Mouse (Mus musculus): ENCODE measurements around the gene Bcl3.
"Not testable (repeated sequence)": the region's sequence is repeated elsewhere in the genome, so short reads cannot be mapped to it uniquely, and the experiment has no call there.

The Bcl3 gene

GRCm38 (mm10) chr7:19806356-19806969 is 16.1 kb downstream of the Bcl3 start:
- DNase-seq (ENCODE audit: low read depth, low spot score), result no peak

GRCm38 (mm10) chr7:19802995-19803394 is 19.6 kb downstream of the Bcl3 start:
- no peak for DNase-seq (ENCODE audit: low read depth, low spot score)

GRCm38 (mm10) chr7:19800764-19801163 is 21.8 kb downstream of the Bcl3 start:
- no peak for DNase-seq (ENCODE audit: low read depth, low spot score)

GRCm38 (mm10) chr7:19796697-19797588 is 25.6 kb downstream of the Bcl3 start, which contains the start of gene Cblc:
TSS of gene Cblc (minus strand) at chr7:19796809.
- peak; percentile 78 for DNase-seq (ENCODE audit: low read depth, low spot score)

GRCm38 (mm10) chr7:19796254-19796653 is 26.3 kb downstream of the Bcl3 start:
- no peak for DNase-seq (ENCODE audit: low read depth, low spot score)

GRCm38 (mm10) chr7:19795236-19795635 is 27.3 kb downstream of the Bcl3 start:
- no peak for DNase-seq (ENCODE audit: low read depth, low spot score)

- no peak for DNase-seq (ENCODE audit: low read depth, low spot score)
Observed at GRCm38 (mm10) chr7:19792701-19793630, 29.6 kb downstream of the Bcl3 start.

- DNase-seq (ENCODE audit: low read depth, low spot score), result not testable (repeated sequence)
Observed at GRCm38 (mm10) chr7:19791504-19791903, 31.1 kb downstream of the Bcl3 start.

GRCm38 (mm10) chr7:19789904-19790347 is 32.6 kb downstream of the Bcl3 start:
- peak; percentile 78 for DNase-seq (ENCODE audit: low read depth, low spot score)

- no peak for DNase-seq (ENCODE audit: low read depth, low spot score)
Observed at GRCm38 (mm10) chr7:19785874-19786458, 36.6 kb downstream of the Bcl3 start.

- no peak for DNase-seq (ENCODE audit: low read depth, low spot score)
Observed at GRCm38 (mm10) chr7:19784764-19785535, 37.6 kb downstream of the Bcl3 start.

GRCm38 (mm10) chr7:19783630-19784029 is 38.9 kb downstream of the Bcl3 start:
- no peak for DNase-seq (ENCODE audit: low read depth, low spot score)

- peak; percentile 74 for DNase-seq (ENCODE audit: low read depth, low spot score)
Observed at GRCm38 (mm10) chr7:19782645-19783044, 39.9 kb downstream of the Bcl3 start.

- no peak for DNase-seq (ENCODE audit: low read depth, low spot score)
Observed at GRCm38 (mm10) chr7:19781741-19782140, 40.8 kb downstream of the Bcl3 start.

- no peak for DNase-seq (ENCODE audit: low read depth, low spot score)
Observed at GRCm38 (mm10) chr7:19779903-19780302, 42.7 kb downstream of the Bcl3 start.

- DNase-seq (ENCODE audit: low read depth, low spot score), result no peak
Observed at GRCm38 (mm10) chr7:19778645-19779044, 43.9 kb downstream of the Bcl3 start.

GRCm38 (mm10) chr7:19777049-19777723 is 45.4 kb downstream of the Bcl3 start:
- no peak for DNase-seq (ENCODE audit: low read depth, low spot score)

GRCm38 (mm10) chr7:19771682-19772081 is 50.9 kb downstream of the Bcl3 start:
- no peak for DNase-seq (ENCODE audit: low read depth, low spot score)

- DNase-seq (ENCODE audit: low read depth, low spot score), result no peak
Observed at GRCm38 (mm10) chr7:19770984-19771391, 51.6 kb downstream of the Bcl3 start, which contains the start of gene Bcam. TSS of gene Bcam (minus strand) at chr7:19771016.

- no peak for DNase-seq (ENCODE audit: low read depth, low spot score)
Observed at GRCm38 (mm10) chr7:19770375-19770754, 52.2 kb downstream of the Bcl3 start.

Data from WW6 (cell line).